Mouse (Mus musculus) kidney, adult 2 months (tissue): Measurements from ENCODE around the gene Nus1.

Experiments used
- CTCF ChIP-seq: fragments of 200-500 bp; conservative IDR thresholded peaks from 2 replicates; pipeline ENCODE4 v1.5.1; 2011; ENCODE audit warnings: low read depth, mild to moderate bottlenecking, control low read depth, low read length, moderate library complexity, mixed read lengths; ENCODE audit not compliant: insufficient read depth, insufficient read length
- POLR2A ChIP-seq: fragments of 200-500 bp; IDR thresholded peaks from one replicate; pipeline ENCODE4 v1.6.1; 2011; ENCODE audit warnings: low read depth, low read length, control low read depth

- TF ChIP-seq CTCF (peak; percentile 86), POLR2A (peak; percentile 45)
Measured at GRCm38 (mm10) chr10:52417299-52417997, at the start of gene Nus1.
